Mouse (Mus musculus) forebrain, embryonic 13.5 days (tissue): ENCODE measurements at regions not wholly inside any gene's neighbourhood (a gene's known extent, or its start where the extent isn't known, plus 50 kb on each side); places are given as distances from the start of the nearest gene placed in this dataset.

Experiments used
- ATAC-seq: fragments of 200-750 bp; cut with Nextera tagmentation; 2 replicates; pipeline ENCODE4 v1.8.0; 2017
- H3K27ac ChIP-seq: fragments of 300-500 bp; sonication (generic); 2 replicates; pipeline ENCODE4 v1.5.1; 2015; ENCODE audit warnings: inconsistent platforms, mild to moderate bottlenecking, moderate library complexity
- H3K27me3 ChIP-seq: fragments of 300-500 bp; sonication (generic); 2 replicates; pipeline ENCODE4 v1.6.1; 2015; ENCODE audit warnings: mild to moderate bottlenecking, inconsistent platforms
- H3K36me3 ChIP-seq: fragments of 300-500 bp; sonication (generic); 2 replicates; pipeline ENCODE4 v1.6.1; 2015; ENCODE audit warnings: mild to moderate bottlenecking, inconsistent platforms; ENCODE audit not compliant: poor library complexity, severe bottlenecking
- H3K4me1 ChIP-seq: fragments of 300-500 bp; sonication (generic); 2 replicates; pipeline ENCODE4 v1.6.1; 2015; ENCODE audit warnings: inconsistent platforms
- H3K4me2 ChIP-seq: fragments of 300-500 bp; sonication (generic); 2 replicates; pipeline ENCODE4 v1.6.1; 2015; ENCODE audit warnings: inconsistent platforms, mild to moderate bottlenecking, moderate library complexity
- H3K4me3 ChIP-seq: fragments of 300-500 bp; sonication (generic); 2 replicates; pipeline ENCODE4 v1.5.1; 2015; ENCODE audit warnings: mild to moderate bottlenecking, inconsistent platforms
- H3K9ac ChIP-seq: fragments of 300-500 bp; sonication (generic); 2 replicates; pipeline ENCODE4 v1.6.1; 2015; ENCODE audit warnings: mild to moderate bottlenecking, inconsistent platforms
- H3K9me3 ChIP-seq: fragments of 300-500 bp; sonication (generic); replicated peaks from 2 replicates; pipeline ENCODE4 v1.6.1; 2016; ENCODE audit warnings: inconsistent platforms
- WGBS: fragments of 180-500 bp; shearing (Covaris S2); methylation state at CpG from one replicate; pipeline ENCODE4 v1.1.7; 2015; 5-methylcytosine and 5-hydroxymethylcytosine counted together

DNA sequence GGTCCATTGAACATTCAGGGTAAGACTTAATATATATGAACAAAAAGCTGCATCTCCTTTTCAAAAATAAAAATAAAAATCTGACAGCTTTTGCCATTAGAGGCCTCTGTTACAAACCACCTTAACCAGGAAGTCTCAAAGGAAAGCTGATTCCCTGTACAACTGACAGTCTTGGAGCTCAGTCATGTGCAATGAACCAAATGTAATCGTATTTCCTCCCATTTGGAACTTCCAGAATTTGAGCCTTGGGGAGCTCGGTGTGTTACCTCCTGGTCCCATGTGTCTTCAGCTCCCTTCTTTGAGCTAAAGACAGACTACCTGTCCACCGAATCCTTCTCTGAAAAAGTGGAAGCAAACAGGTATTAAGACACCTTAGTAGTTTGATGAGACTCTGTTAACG is 171.9 kb upstream of the Tent5a start:
- ATAC-seq = no peak
- peaks cover 18% of the 10 kb centered on the region for H3K4me1 ChIP-seq
- no peak overlapping the region for H3K27ac ChIP-seq
- H3K4me3 ChIP-seq = no peak overlapping the region
- WGBS = 52% methylated on average over 4 of the region's 4 CpGs
- H3K36me3 ChIP-seq = no peaks in the 10 kb centered on the region
- no peak overlapping the region for H3K9ac ChIP-seq
- H3K9me3 ChIP-seq = no peaks in the 10 kb centered on the region
- H3K4me2 ChIP-seq = no peak overlapping the region
- 0 out of 2 replicates have a peak, but pooled peaks cover 2% of the 10 kb centered on the region for H3K27me3 ChIP-seq

- H3K9ac ChIP-seq = no peak overlapping the region
- 40% methylated on average over 1 of the region's 1 CpGs for WGBS
- no peaks in the 10 kb centered on the region for H3K9me3 ChIP-seq
- H3K27me3 ChIP-seq = 0 out of 2 replicates have a peak, but pooled peaks cover 6% of the 10 kb centered on the region
- no peak overlapping the region for H3K4me3 ChIP-seq
- no peak overlapping the region for H3K4me2 ChIP-seq
- H3K27ac ChIP-seq = no peak overlapping the region
- peak; percentile 88 for ATAC-seq
- H3K4me1 ChIP-seq = peaks cover 18% of the 10 kb centered on the region
- no peaks in the 10 kb centered on the region for H3K36me3 ChIP-seq
Measured at GRCm38 (mm10) chr9:85497348-85497747, 170.2 kb upstream of the Tent5a start.

DNA sequence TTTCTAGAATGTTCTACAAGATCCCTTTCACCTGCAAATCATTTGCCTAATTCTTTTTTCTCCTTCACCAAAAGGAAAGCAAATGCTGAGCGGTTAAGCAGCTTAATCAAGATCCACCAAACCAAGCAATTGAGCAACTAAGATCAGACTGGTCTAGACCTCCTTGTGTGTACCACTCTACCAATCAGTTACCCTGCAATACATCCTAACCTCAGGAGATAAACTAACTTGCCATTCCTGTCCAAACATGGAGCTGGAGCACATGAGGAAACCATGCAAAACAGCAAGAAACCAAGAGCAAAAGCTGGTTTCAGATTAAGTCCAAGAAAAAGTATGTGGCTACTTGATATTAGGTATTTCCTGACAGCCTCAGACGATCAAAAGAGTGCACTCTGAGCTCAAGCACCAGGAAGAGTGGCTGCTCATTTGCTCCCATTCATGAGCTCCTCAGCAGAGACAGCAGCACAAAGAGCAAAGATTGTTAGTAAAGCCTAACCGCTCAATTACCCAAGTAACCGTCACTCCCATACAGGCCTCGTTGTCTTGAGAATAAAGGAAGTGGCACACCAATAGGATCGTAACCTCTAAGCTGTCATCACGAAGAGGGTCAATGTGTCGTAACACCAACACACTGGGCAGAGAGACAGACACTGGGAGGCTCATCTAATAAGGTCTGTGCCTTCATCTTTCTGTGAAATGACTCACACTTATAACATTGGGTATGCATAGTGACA is 169.5 kb upstream of the Tent5a start:
- H3K27ac ChIP-seq = peak overlapping the region; percentile 55
- 0 out of 2 replicates have a peak, but pooled peaks cover 6% of the 10 kb centered on the region for H3K27me3 ChIP-seq
- peaks cover 18% of the 10 kb centered on the region for H3K4me1 ChIP-seq
- 4% methylated on average over 8 of the region's 8 CpGs for WGBS
- H3K9ac ChIP-seq = no peak overlapping the region
- H3K36me3 ChIP-seq = no peaks in the 10 kb centered on the region
- 0 out of 2 replicates have a peak overlapping the region, but pooled peaks have one; percentile 5 for H3K4me2 ChIP-seq
- peak; percentile 90 for ATAC-seq
- H3K4me3 ChIP-seq = no peak overlapping the region
- no peaks in the 10 kb centered on the region for H3K9me3 ChIP-seq

- Histone ChIP-seq H3K27ac (no peak overlapping the region), H3K4me2 (no peak overlapping the region), H3K9me3 (no peaks in the 10 kb centered on the region), H3K4me3 (no peak overlapping the region), H3K9ac (no peak overlapping the region), H3K4me1 (peaks cover 18% of the 10 kb centered on the region), H3K36me3 (no peaks in the 10 kb centered on the region), H3K27me3 (peaks cover 14% of the 10 kb centered on the region; the same call in 1 of the 2 replicates)
- no peak for ATAC-seq
- WGBS = 86% methylated on average over 4 of the region's 4 CpGs
Measured at GRCm38 (mm10) chr9:85495056-85495455, 167.9 kb upstream of the Tent5a start.

DNA sequence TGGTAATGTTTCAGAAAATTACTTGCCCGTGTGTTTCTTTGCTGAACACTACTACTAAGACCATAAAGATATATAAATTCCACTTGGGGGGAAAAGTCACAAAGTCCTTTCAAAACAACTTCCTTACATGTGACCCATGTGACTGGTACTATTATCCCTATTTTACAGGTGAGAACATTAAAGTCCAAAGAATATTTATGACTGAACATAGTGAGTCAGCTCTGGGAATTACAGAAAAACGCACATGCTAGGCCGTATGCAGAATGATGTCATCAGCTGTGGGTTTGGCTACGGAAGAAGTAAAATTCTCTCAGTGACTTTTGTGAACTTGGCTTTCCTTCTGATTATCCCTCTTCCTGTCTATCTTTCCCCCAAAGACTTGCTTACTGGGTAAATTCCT is 166.6 kb upstream of the Tent5a start:
- Histone ChIP-seq H3K4me3 (no peak overlapping the region), H3K4me1 (peaks cover 18% of the 10 kb centered on the region), H3K4me2 (no peak overlapping the region), H3K9ac (no peak overlapping the region), H3K9me3 (no peaks in the 10 kb centered on the region), H3K36me3 (no peaks in the 10 kb centered on the region), H3K27me3 (peaks cover 18% of the 10 kb centered on the region), H3K27ac (no peak overlapping the region)
- 90% methylated on average over 4 of the region's 4 CpGs for WGBS
- no peak for ATAC-seq

DNA sequence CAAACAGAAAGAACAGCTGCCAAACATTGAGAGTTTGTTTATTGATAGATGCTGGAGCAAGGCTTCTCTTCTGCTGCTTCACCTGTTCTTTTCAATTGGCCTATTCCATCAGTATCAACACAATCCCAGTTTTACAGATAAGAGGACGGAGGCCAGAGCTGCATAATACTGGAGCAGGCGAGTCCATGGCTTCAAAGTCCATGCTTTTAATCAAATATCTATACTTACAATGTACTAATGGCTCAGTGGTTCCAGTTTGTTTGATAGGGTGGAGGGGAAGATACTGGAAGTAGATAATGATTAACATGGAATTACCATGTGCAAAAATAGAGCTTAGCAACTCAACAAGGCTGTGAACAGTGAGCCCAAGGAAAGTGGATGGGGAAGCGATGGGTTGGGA is 163.2 kb upstream of the Tent5a start:
- ATAC-seq = no peak
- Histone ChIP-seq H3K4me3 (no peak overlapping the region), H3K27ac (no peak overlapping the region), H3K9me3 (no peaks in the 10 kb centered on the region), H3K4me1 (peaks cover 6% of the 10 kb centered on the region; the same call in 1 of the 2 replicates), H3K9ac (no peak overlapping the region), H3K36me3 (no peaks in the 10 kb centered on the region), H3K4me2 (no peak overlapping the region), H3K27me3 (peaks cover 26% of the 10 kb centered on the region)
- WGBS = 91% methylated on average over 3 of the region's 3 CpGs

DNA sequence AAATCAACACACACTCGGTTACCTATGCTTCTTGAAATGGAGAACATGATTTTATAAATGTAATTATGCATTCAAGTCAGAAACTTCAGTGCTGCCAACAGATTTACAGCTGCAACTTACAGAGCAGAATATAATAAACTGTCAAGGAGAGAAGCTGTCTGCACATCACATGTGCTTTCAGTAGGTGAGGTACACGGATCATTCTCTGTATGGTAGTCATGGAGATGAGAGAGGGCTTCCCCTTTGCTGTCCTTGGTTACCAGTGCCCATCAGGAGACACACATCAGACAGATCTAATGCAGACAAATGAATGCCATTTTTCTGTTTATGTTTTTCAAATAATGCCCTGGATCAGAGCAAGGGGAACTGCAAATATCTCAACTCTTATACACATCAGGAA is 160.8 kb upstream of the Tent5a start:
- peaks cover 34% of the 10 kb centered on the region for H3K27me3 ChIP-seq
- no peak overlapping the region for H3K9ac ChIP-seq
- peaks cover 6% of the 10 kb centered on the region; the same call in 1 of the 2 replicates for H3K4me1 ChIP-seq
- H3K36me3 ChIP-seq = no peaks in the 10 kb centered on the region
- H3K4me2 ChIP-seq = no peak overlapping the region
- no peak overlapping the region for H3K27ac ChIP-seq
- peak; percentile 65; the same call in 1 of the 2 replicates for ATAC-seq
- WGBS = 23% methylated on average over 2 of the region's 2 CpGs
- H3K9me3 ChIP-seq = no peaks in the 10 kb centered on the region
- H3K4me3 ChIP-seq = no peak overlapping the region

DNA sequence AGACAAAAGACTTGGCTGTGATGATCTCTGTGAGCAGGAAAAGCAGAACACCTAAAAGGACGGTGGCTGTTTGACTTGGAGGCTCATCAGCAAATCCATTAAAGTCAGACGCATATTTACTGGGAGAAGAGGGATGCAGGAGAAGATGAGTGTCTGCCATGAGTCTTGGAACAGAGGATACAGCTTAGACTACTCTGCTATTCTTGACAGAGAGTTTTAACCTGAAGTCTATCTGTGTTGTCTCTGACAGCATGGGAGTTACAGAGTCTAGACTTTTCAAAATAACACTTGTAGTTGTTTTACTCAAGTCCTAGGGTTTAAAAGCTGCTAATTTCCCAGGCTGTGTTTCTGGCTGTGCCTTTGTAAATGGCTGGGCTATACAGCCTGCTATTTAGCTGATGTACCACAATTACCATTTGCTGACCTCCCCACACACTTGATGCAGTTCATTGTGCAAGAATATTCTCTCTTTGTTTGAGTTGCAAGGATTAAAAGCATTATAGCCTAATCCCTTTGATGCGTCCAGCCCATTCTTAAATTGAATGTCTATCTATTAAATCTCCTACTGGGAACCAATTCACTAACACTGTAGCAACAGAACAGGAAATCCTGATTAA is 160.0 kb upstream of the Tent5a start:
- no peaks in the 10 kb centered on the region for H3K36me3 ChIP-seq
- ATAC-seq = peak; percentile 61; the same call in 1 of the 2 replicates

GRCm38 (mm10) chr9:85485749-85486148 is 158.6 kb upstream of the Tent5a start:
- WGBS = 55% methylated on average over 1 of the region's 1 CpGs
- Histone ChIP-seq H3K36me3 (no peaks in the 10 kb centered on the region), H3K4me3 (no peak overlapping the region), H3K27me3 (peaks cover 31% of the 10 kb centered on the region), H3K4me1 (peaks cover 6% of the 10 kb centered on the region; the same call in 1 of the 2 replicates), H3K9ac (no peak overlapping the region), H3K9me3 (no peaks in the 10 kb centered on the region), H3K27ac (no peak overlapping the region), H3K4me2 (no peak overlapping the region)
- ATAC-seq = no peak

More for the DNA sequence above, 160.0 kb upstream of the Tent5a start:
- H3K9me3 ChIP-seq = no peaks in the 10 kb centered on the region
- no peak overlapping the region for H3K4me3 ChIP-seq
- no peak overlapping the region for H3K9ac ChIP-seq
- no peak overlapping the region for H3K27ac ChIP-seq
- peaks cover 34% of the 10 kb centered on the region for H3K27me3 ChIP-seq
- no peak overlapping the region for H3K4me2 ChIP-seq
- peaks cover 6% of the 10 kb centered on the region; the same call in 1 of the 2 replicates for H3K4me1 ChIP-seq
- 3% methylated on average over 3 of the region's 3 CpGs for WGBS

- Histone ChIP-seq H3K9me3 (no peaks in the 10 kb centered on the region), H3K4me2 (no peak overlapping the region), H3K27me3 (peaks cover 22% of the 10 kb centered on the region), H3K9ac (no peak overlapping the region), H3K4me1 (peaks cover 6% of the 10 kb centered on the region; the same call in 1 of the 2 replicates), H3K36me3 (no peaks in the 10 kb centered on the region), H3K4me3 (no peak overlapping the region), H3K27ac (no peak overlapping the region)
- WGBS = 94% methylated on average over 4 of the region's 4 CpGs
- no peak for ATAC-seq
Measured at GRCm38 (mm10) chr9:85483248-85483647, 156.1 kb upstream of the Tent5a start.

DNA sequence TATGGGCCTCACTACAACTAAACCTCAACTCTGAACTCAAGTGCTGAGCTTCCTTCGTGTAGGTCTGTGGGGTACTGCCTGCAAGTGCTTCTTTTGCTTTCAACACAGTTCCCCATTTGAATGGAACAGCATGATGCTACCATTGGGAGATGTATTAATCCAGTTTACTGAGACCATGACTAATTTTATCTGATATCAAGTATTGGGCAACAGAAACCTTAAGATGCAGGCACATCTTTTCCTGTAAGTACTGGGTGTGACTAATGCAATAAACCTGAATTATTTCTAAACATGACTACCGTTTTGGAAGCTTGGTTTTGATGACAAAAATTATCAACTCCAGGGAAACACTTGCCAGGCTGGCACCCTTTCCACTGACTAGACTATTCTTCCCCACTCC is 153.4 kb upstream of the Tent5a start:
- WGBS = 60% methylated on average over 2 of the region's 2 CpGs
- Histone ChIP-seq H3K4me1 (no peaks in the 10 kb centered on the region), H3K9me3 (no peaks in the 10 kb centered on the region), H3K4me3 (no peak overlapping the region), H3K27ac (no peak overlapping the region), H3K4me2 (no peak overlapping the region), H3K27me3 (peaks cover 16% of the 10 kb centered on the region), H3K9ac (no peak overlapping the region), H3K36me3 (no peaks in the 10 kb centered on the region)
- no peak for ATAC-seq

DNA sequence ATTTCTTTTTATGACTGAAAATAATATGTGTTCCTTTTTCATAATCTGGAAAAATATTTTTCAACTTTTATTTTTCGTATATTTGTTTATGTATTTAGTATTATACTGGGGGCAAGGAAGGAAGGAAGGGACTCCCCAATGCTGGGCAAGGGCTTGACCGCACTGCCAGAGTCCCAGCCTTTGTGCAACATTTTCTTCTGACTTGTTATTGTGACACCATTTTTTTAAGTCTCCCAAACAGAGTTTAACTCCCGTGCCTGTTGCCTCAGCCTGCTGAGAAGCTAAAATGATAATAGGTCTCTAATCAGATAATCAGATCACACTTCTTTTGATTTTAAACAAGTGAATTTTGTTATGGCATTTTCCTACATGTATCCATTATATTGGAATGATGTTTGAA is 148.1 kb upstream of the Tent5a start:
- Histone ChIP-seq H3K9ac (no peak overlapping the region), H3K36me3 (no peaks in the 10 kb centered on the region), H3K4me2 (no peak overlapping the region), H3K4me1 (no peaks in the 10 kb centered on the region), H3K4me3 (no peak overlapping the region), H3K27ac (no peak overlapping the region), H3K27me3 (no peaks in the 10 kb centered on the region), H3K9me3 (no peaks in the 10 kb centered on the region)
- 68% methylated on average over 3 of the region's 3 CpGs for WGBS
- no peak for ATAC-seq
